Mouse (Mus musculus): Measurements from ENCODE around the gene Tgm5. TPM values are rescaled to one million over a fixed set of nuclear protein-coding genes. Genes with fewer than 3 reads are reported as not detected.
"Not testable (repeated sequence)": the region's sequence is repeated elsewhere in the genome, so short reads cannot be mapped to it uniquely, and the experiment has no call there.

Gene Tgm5
- polyA plus RNA-seq (2015; fragmentation: Nextera tagmentation; extraction: Ambion mirVana) = 0.05 TPM in 1 of 2 replicates, not detected in the other

DNA sequence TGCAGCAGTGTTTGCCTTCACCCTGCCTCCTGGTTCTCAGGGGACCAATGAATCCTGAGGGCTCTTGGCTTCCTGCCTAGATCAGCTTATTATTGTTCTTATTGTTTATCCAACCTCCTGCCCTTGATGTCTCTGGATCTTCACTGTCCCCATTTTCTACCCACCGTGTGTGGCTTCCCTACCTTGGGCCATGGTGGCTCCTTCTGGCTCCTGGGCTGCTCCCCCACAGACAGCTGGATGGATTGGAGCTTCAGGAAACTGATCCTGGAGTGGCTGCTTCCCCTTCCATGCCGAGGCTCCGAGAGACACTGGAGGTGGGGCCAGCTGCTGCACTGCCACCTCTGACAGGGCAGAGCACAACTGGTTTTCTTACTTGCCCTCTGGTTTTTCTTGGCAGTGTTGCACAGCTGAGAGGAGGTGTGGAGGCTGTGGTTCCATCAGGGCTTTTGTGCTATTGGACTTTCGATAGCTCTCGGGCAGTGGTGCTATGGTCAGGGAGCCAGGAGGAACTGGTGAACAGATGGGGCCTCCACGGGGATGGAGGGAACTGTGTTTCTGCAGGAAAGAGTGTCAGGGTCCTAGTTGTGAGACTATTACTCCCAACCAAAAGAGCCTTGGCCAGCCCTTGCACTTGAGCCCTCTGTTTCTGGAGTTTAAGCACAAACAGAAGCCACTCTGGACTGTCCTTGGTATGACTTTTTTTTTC is at the start of gene Tgm5:
Gene Tgm5, minus strand, starts transcription at position 362 of the 706 bp plus-strand sequence.
- H3K4me3 ChIP-seq (ENCODE audit: low read length) = no peak within 1 kb of the TSS
- H3K4me2 ChIP-seq (ENCODE audit: low read depth, low read length) = no peak within 1 kb of the TSS
- no peak for ATAC-seq (replicated peaks; ENCODE audit: extremely low read depth, insufficient read depth, low FRiP score)
- H3K27me3 ChIP-seq (ENCODE audit: control insufficient read depth, insufficient read depth, low read length) = no peaks in the 10 kb centered on the region
- H3K4me1 ChIP-seq (ENCODE audit: control insufficient read depth, insufficient read depth, low read length) = no peaks in the 10 kb centered on the region
- no peaks in the 10 kb centered on the region for H3K36me3 ChIP-seq (ENCODE audit: control insufficient read depth, insufficient read depth)
- H3K9ac ChIP-seq (ENCODE audit: low read length) = no peak within 1 kb of the TSS
- H3K27ac ChIP-seq (ENCODE audit: low read length) = no peak within 1 kb of the TSS
- H3K9me3 ChIP-seq (replicated peaks; ENCODE audit: control insufficient read depth, low read length) = 0 out of 2 replicates have a peak, but pooled peaks cover 2% of the 10 kb centered on the region
- WGBS = 37% methylated on average over 6 of the region's 6 CpGs

- H3K4me1 ChIP-seq (ENCODE audit: control insufficient read depth, insufficient read depth, low read length) = no peaks in the 10 kb centered on the region
- ATAC-seq (replicated peaks; ENCODE audit: extremely low read depth, insufficient read depth, low FRiP score) = no peak
- 58% methylated on average over 1 of the region's 1 CpGs for WGBS
Measured at GRCm38 (mm10) chr2:121132822-121133221, 47.2 kb upstream of the Tgm5 start.

GRCm38 (mm10) chr2:121128865-121129620 is 43.4 kb upstream of the Tgm5 start:
- ATAC-seq (replicated peaks; ENCODE audit: extremely low read depth, insufficient read depth, low FRiP score) = no peak
- H3K27ac ChIP-seq (ENCODE audit: low read length) = no peak overlapping the region
- no peaks in the 10 kb centered on the region for H3K27me3 ChIP-seq (ENCODE audit: control insufficient read depth, insufficient read depth, low read length)
- H3K9ac ChIP-seq (ENCODE audit: low read length) = no peak overlapping the region
- H3K36me3 ChIP-seq (ENCODE audit: control insufficient read depth, insufficient read depth) = no peaks in the 10 kb centered on the region
- no peaks in the 10 kb centered on the region for H3K4me1 ChIP-seq (ENCODE audit: control insufficient read depth, insufficient read depth, low read length)
- WGBS = 52% methylated on average over 9 of the region's 9 CpGs
- H3K9me3 ChIP-seq (replicated peaks; ENCODE audit: control insufficient read depth, low read length) = no peaks in the 10 kb centered on the region
- H3K4me3 ChIP-seq (ENCODE audit: low read length) = no peak overlapping the region
- no peak overlapping the region for H3K4me2 ChIP-seq (ENCODE audit: low read depth, low read length)

More at GRCm38 (mm10) chr2:121132822-121133221, 47.2 kb upstream of the Tgm5 start:
- Histone ChIP-seq H3K27me3 (ENCODE audit: control insufficient read depth, insufficient read depth, low read length) (no peaks in the 10 kb centered on the region), H3K36me3 (ENCODE audit: control insufficient read depth, insufficient read depth) (no peaks in the 10 kb centered on the region), H3K4me2 (ENCODE audit: low read depth, low read length) (no peak overlapping the region), H3K9ac (ENCODE audit: low read length) (no peak overlapping the region), H3K9me3 (replicated peaks; ENCODE audit: control insufficient read depth, low read length) (no peaks in the 10 kb centered on the region), H3K4me3 (ENCODE audit: low read length) (no peak overlapping the region), H3K27ac (ENCODE audit: low read length) (no peak overlapping the region)

GRCm38 (mm10) chr2:121127536-121127935 is 41.9 kb upstream of the Tgm5 start:
- no peaks in the 10 kb centered on the region for H3K27me3 ChIP-seq (ENCODE audit: control insufficient read depth, insufficient read depth, low read length)
- WGBS = 74% methylated on average over 1 of the region's 1 CpGs
- no peak overlapping the region for H3K4me3 ChIP-seq (ENCODE audit: low read length)
- H3K4me1 ChIP-seq (ENCODE audit: control insufficient read depth, insufficient read depth, low read length) = no peaks in the 10 kb centered on the region
- H3K9me3 ChIP-seq (replicated peaks; ENCODE audit: control insufficient read depth, low read length) = no peaks in the 10 kb centered on the region
- no peaks in the 10 kb centered on the region for H3K36me3 ChIP-seq (ENCODE audit: control insufficient read depth, insufficient read depth)
- no peak overlapping the region for H3K4me2 ChIP-seq (ENCODE audit: low read depth, low read length)
- ATAC-seq (replicated peaks; ENCODE audit: extremely low read depth, insufficient read depth, low FRiP score) = no peak
- H3K27ac ChIP-seq (ENCODE audit: low read length) = no peak overlapping the region
- H3K9ac ChIP-seq (ENCODE audit: low read length) = no peak overlapping the region

DNA sequence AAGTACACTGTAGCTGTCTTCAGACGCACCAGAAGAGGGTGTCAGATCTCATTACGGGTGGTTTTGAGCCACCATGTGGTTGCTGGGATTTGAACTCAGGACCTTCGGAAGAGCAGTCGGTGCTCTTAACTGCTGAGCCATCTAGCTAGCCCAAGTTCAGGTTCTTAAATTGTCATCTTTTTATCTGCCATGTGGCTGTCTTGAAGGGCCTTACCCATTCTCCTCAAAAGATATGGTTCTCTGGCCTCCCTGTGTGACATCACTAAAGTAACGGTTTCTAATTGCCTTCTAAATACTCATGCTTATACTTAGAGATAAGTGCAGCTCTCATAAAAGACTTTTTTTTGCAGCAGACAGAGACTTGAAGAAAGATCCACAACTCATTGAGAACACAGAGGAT is 40.7 kb upstream of the Tgm5 start:
- H3K36me3 ChIP-seq (ENCODE audit: control insufficient read depth, insufficient read depth); H3K9ac ChIP-seq (ENCODE audit: low read length); H3K4me1 ChIP-seq (ENCODE audit: control insufficient read depth, insufficient read depth, low read length); H3K4me3 ChIP-seq (ENCODE audit: low read length); H3K27ac ChIP-seq (ENCODE audit: low read length); H3K27me3 ChIP-seq (ENCODE audit: control insufficient read depth, insufficient read depth, low read length); H3K9me3 ChIP-seq (replicated peaks; ENCODE audit: control insufficient read depth, low read length); ATAC-seq (replicated peaks; ENCODE audit: extremely low read depth, insufficient read depth, low FRiP score); H3K4me2 ChIP-seq (ENCODE audit: low read depth, low read length): not testable (repeated sequence)
- 76% methylated on average over 5 of the region's 5 CpGs for WGBS

GRCm38 (mm10) chr2:121119260-121119659 is 33.6 kb upstream of the Tgm5 start:
- no peaks in the 10 kb centered on the region for H3K36me3 ChIP-seq (ENCODE audit: control insufficient read depth, insufficient read depth)
- no peaks in the 10 kb centered on the region for H3K4me1 ChIP-seq (ENCODE audit: control insufficient read depth, insufficient read depth, low read length)
- no peak overlapping the region for H3K4me2 ChIP-seq (ENCODE audit: low read depth, low read length)
- no peak overlapping the region for H3K4me3 ChIP-seq (ENCODE audit: low read length)
- H3K9ac ChIP-seq (ENCODE audit: low read length) = no peak overlapping the region
- no peak overlapping the region for H3K27ac ChIP-seq (ENCODE audit: low read length)
- H3K27me3 ChIP-seq (ENCODE audit: control insufficient read depth, insufficient read depth, low read length) = no peaks in the 10 kb centered on the region
- no peaks in the 10 kb centered on the region for H3K9me3 ChIP-seq (replicated peaks; ENCODE audit: control insufficient read depth, low read length)
- ATAC-seq (replicated peaks; ENCODE audit: extremely low read depth, insufficient read depth, low FRiP score) = no peak
- WGBS = 74% methylated on average over 3 of the region's 3 CpGs

GRCm38 (mm10) chr2:121115418-121115817 is 29.8 kb upstream of the Tgm5 start:
- Histone ChIP-seq H3K27me3 (ENCODE audit: control insufficient read depth, insufficient read depth, low read length) (0 out of 2 replicates have a peak, but pooled peaks cover 4% of the 10 kb centered on the region), H3K4me1 (ENCODE audit: control insufficient read depth, insufficient read depth, low read length) (no peaks in the 10 kb centered on the region; the same call in 1 of the 2 replicates), H3K9ac (ENCODE audit: low read length) (no peak overlapping the region), H3K4me2 (ENCODE audit: low read depth, low read length) (no peak overlapping the region), H3K9me3 (replicated peaks; ENCODE audit: control insufficient read depth, low read length) (no peaks in the 10 kb centered on the region), H3K27ac (ENCODE audit: low read length) (no peak overlapping the region), H3K36me3 (ENCODE audit: control insufficient read depth, insufficient read depth) (no peaks in the 10 kb centered on the region), H3K4me3 (ENCODE audit: low read length) (no peak overlapping the region)
- WGBS = 91% methylated on average over 2 of the region's 2 CpGs
- no peak for ATAC-seq (replicated peaks; ENCODE audit: extremely low read depth, insufficient read depth, low FRiP score)

GRCm38 (mm10) chr2:121109695-121110094 is 24.1 kb upstream of the Tgm5 start, which contains the start of gene Tgm7:
TSS of gene Tgm7 (minus strand) at chr2:121109795.
- no peak for ATAC-seq (replicated peaks; ENCODE audit: extremely low read depth, insufficient read depth, low FRiP score)
- Histone ChIP-seq H3K4me2 (ENCODE audit: low read depth, low read length) (no peak within 1 kb of the TSS), H3K9ac (ENCODE audit: low read length) (no peak within 1 kb of the TSS), H3K27me3 (ENCODE audit: control insufficient read depth, insufficient read depth, low read length) (0 out of 2 replicates have a peak, but pooled peaks cover 4% of the 10 kb centered on the region), H3K9me3 (replicated peaks; ENCODE audit: control insufficient read depth, low read length) (no peaks in the 10 kb centered on the region), H3K36me3 (ENCODE audit: control insufficient read depth, insufficient read depth) (no peaks in the 10 kb centered on the region), H3K27ac (ENCODE audit: low read length) (no peak within 1 kb of the TSS), H3K4me3 (ENCODE audit: low read length) (no peak within 1 kb of the TSS), H3K4me1 (ENCODE audit: control insufficient read depth, insufficient read depth, low read length) (peaks cover 3% of the 10 kb centered on the region; the same call in 1 of the 2 replicates)
- WGBS = 84% methylated on average over 4 of the region's 4 CpGs

DNA sequence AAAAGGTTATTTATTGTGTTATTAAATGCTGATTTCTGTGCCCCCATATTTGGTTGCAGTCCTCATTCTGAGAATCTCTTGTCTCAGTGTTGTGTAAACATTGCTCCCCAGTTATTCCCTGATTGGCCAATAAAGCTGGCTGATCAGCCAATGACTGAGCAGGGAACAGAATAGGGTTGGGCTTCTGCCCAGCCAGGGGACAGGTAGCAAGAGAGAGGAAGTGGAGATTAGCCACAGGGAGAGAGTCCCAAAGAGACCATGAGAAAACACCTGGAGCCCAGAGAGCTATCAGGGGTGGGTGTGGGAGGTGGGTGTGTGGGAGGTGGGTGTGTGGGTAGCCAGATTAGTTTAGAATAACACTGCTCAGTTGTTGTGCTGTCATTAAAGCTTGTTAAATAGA is 20.3 kb upstream of the Tgm5 start:
- H3K9ac ChIP-seq (ENCODE audit: low read length) = no peak overlapping the region
- peaks cover 5% of the 10 kb centered on the region; the same call in 1 of the 2 replicates for H3K4me1 ChIP-seq (ENCODE audit: control insufficient read depth, insufficient read depth, low read length)
- H3K36me3 ChIP-seq (ENCODE audit: control insufficient read depth, insufficient read depth) = no peaks in the 10 kb centered on the region
- no peak overlapping the region for H3K4me2 ChIP-seq (ENCODE audit: low read depth, low read length)
- no peak overlapping the region for H3K4me3 ChIP-seq (ENCODE audit: low read length)
- H3K9me3 ChIP-seq (replicated peaks; ENCODE audit: control insufficient read depth, low read length) = no peaks in the 10 kb centered on the region
- ATAC-seq (replicated peaks; ENCODE audit: extremely low read depth, insufficient read depth, low FRiP score) = no peak
- no peak overlapping the region for H3K27ac ChIP-seq (ENCODE audit: low read length)
- no peaks in the 10 kb centered on the region for H3K27me3 ChIP-seq (ENCODE audit: control insufficient read depth, insufficient read depth, low read length)

All from heart, embryonic 16.5 days (tissue).